Mouse (Mus musculus) right cerebral cortex, postnatal 4 days (tissue): ENCODE data around the gene BC051142.
A peak's percentile ranks its signal among the peaks of the same experiment; 100 is the strongest.

Experiments
- DNase-seq: peaks from one replicate; pipeline ENCODE4 v3.0.0-alpha.2; 2022

The BC051142 gene

GRCm38 (mm10) chr17:34398711-34399393 lies at the start of gene BC051142:
Gene BC051142 (plus strand): TSS chr17:34398820.
- peak; percentile 75 for DNase-seq

- peak; percentile 90 for DNase-seq
These were observed 49.2 kb upstream of the BC051142 start for GRCm38 (mm10) chr17:34349429-34349828.

DNA sequence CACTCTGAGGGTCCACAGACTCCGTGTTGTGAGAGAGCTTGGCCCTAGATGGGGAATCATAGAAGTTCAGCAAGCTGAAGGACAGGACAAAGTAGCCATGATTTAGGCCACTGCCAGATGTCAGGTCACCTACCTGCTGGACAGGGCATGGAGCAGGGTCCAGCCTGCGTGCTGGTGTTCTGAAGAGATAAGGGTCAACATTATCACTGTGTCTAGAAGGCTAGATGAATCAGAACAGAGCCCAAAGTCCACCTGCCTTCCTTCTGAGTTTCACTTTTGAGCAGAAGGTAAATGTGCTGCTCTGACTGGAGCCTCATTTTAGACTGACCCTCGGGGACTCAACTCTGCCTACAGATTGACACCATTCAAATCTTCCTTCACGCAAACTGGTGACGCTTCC lies 44.1 kb upstream of the BC051142 start, which contains the start of gene Btnl2:
TSS of gene Btnl2 (plus strand) at position 284 of the 400 bp plus-strand sequence.
- DNase-seq, result no peak

- DNase-seq, result no peak
These were observed 43.7 kb upstream of the BC051142 start for GRCm38 (mm10) chr17:34354940-34355339.

GRCm38 (mm10) chr17:34362954-34363546 lies 35.6 kb upstream of the BC051142 start:
- no peak for DNase-seq

GRCm38 (mm10) chr17:34363676-34364310 lies 34.8 kb upstream of the BC051142 start:
- no peak for DNase-seq

DNA sequence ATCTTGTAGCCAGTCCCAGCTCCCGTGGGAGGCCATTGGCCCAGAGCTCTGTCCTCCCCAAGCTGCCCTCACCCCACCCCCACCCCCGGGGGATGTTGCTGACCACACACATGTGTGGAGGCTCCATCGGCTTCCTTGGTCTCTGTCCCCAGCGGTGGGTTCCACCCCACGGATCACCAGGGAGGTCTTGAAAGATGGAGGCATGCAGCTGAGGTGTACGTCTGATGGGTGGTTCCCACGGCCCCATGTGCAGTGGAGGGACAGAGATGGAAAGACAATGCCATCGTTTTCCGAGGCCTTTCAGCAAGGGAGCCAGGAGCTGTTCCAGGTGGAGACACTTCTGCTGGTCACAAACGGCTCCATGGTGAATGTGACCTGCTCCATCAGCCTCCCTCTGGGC lies 33.6 kb upstream of the BC051142 start:
- no peak for DNase-seq

GRCm38 (mm10) chr17:34370563-34370962 lies 28.1 kb upstream of the BC051142 start:
- DNase-seq, result no peak

- DNase-seq, result no peak
These were observed 25.4 kb upstream of the BC051142 start for GRCm38 (mm10) chr17:34373055-34373709.

- DNase-seq, result no peak
These were observed 21.8 kb upstream of the BC051142 start, which contains the start of gene Btnl1 for GRCm38 (mm10) chr17:34376847-34377246. Gene Btnl1 (plus strand): TSS chr17:34377132.

DNA sequence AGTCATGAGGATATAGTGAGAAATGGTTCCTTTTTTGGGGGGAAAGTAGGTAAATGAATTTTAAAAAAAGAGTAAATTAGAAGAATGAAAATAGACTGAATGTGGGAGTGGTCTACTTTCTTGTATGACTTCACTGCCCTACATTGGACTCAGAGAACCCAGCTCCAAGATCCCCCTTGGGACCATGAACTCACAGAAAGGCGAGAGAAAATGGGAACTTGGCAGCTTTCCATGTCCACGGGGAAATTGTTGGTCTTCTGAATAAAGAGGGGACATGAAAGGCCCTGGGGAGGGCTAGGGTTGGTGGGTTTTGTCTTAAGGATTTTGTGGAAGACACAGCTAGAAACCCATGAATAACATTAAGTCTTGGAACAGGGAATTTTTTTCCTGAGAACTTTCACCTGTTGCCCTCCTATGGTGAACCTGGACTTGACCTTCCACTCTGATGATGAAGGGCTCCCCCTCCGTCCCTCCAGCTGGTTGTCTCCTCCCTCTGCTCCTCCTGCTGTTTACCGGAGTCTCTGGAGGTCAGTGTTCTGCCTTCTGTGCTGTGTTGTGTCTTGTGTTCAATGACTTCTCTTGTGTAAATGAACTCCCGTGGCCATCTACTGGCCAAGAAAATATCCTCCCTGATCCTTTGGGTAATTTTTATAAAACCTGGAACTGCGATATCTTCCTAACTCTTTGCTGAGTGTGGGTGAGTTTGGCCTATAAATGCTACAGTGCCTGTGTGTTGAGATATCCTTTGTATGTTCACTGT lies 21.0 kb upstream of the BC051142 start:
- DNase-seq, result no peak

DNA sequence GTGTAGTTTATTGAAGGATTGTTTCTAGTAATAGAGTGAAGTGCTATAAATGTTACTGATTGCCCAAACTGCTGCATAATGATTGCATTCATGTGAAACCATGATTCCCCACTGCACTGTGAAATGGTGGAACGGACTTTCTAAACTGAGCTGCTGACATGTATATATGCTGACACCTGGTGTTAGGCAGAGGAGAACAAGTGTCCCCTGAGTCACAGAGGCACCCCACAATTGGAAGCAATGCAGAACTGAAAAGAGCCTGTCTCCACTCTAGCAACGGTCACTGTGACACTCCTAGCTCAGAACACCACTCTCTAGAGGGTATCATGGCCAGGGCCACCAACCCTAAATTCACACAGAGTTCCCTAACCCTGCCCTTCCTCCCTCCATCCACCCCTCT lies 19.9 kb upstream of the BC051142 start:
- no peak for DNase-seq

DNA sequence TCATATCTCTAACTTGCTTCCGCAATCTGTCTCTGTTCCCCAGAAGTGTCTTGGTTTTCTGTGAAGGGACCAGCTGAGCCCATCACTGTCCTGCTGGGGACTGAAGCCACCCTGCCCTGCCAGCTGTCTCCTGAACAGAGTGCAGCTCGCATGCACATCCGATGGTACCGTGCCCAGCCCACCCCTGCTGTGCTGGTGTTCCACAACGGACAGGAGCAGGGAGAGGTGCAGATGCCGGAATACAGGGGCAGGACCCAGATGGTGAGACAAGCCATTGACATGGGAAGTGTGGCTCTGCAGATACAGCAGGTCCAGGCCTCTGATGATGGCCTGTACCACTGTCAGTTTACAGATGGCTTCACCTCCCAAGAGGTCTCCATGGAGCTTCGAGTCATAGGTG lies 19.2 kb upstream of the BC051142 start:
- DNase-seq, result no peak

- no peak for DNase-seq
These were observed 16.7 kb upstream of the BC051142 start for GRCm38 (mm10) chr17:34381876-34382275.

- peak; percentile 16 for DNase-seq
These were observed 15.4 kb upstream of the BC051142 start for GRCm38 (mm10) chr17:34383212-34383611.

GRCm38 (mm10) chr17:34384699-34385098 lies 13.9 kb upstream of the BC051142 start:
- DNase-seq, result no peak

DNA sequence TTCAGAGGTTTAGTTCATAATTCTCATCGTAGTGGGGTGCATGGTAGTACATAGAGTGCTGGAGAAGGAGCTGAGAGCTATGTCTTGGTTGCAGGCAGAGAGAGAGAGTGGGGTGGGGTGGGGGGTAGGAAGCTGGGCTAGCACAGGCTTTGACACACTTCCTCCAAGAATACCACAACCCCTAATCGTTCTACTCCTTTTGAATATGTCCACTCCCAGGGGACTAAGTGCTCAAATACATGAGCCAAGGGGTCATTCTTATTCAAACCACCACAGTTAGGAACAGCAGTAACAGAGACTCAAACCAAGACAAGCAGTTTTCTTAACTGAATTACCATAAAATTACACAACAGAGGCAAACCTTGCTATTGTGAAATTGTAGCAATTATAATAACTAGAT lies 12.0 kb upstream of the BC051142 start:
- no peak for DNase-seq

GRCm38 (mm10) chr17:34388513-34388912 lies 10.1 kb upstream of the BC051142 start:
- peak; percentile 27 for DNase-seq

- no peak for DNase-seq
These were observed 7.1 kb upstream of the BC051142 start for GRCm38 (mm10) chr17:34391507-34391906.

DNA sequence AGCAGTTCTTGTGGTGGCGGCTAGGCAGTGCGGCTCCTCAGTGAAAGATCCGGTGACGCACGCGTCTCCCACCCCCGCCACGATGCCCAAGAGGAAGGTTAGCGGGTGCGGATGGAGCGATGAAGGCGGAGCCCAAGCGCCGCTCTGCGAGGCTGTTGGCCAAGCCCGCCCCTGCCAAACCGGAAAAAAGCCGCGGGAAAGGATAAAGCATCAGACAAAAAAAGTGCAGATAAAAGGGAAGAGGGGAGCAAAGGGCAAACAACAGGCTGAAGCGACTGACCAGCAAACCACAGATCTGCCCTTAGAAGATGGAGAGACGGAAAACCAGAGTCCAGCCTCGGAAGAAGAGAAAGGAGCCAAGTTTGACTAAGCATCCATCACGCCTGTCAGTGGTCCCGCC lies 6.3 kb upstream of the BC051142 start:
- DNase-seq, result peak; percentile 22

- DNase-seq, result no peak
These were observed 1.3 kb upstream of the BC051142 start for GRCm38 (mm10) chr17:34397357-34397756.

DNA sequence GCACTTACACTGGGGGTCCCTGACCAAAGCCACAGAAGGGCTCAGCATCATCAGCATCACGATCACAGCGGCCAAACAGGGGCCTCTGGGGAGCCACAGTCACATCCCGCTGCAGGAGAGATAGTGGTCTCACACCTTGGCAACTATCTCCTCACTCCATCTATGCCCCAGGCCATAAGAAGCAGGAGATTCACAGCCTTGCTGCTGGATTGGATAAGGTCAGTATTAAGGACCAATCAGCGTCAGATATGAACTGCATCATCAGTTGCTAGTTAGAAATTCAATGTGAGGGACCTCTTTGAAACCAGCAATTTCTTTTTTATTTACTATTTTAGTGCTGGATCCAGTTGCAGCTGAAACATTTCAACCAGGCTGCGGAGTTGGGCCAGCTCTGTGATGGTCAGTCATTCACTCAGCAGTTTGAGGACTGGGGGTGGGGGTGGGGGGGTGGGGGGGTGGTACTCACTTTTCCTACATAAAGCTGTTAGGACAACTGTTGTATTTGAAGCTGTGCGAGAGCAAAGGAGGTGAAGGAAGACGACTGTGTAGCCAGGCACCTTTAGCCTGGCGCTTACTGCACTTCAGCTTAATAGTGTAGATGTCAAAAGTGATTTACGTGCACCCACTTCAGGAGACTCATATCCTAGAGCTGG lies 436 bp upstream of the BC051142 start:
- peak; percentile 10 for DNase-seq
